ENCODE assay signal across 22 mouse cellular contexts in the genomic region with DNA sequence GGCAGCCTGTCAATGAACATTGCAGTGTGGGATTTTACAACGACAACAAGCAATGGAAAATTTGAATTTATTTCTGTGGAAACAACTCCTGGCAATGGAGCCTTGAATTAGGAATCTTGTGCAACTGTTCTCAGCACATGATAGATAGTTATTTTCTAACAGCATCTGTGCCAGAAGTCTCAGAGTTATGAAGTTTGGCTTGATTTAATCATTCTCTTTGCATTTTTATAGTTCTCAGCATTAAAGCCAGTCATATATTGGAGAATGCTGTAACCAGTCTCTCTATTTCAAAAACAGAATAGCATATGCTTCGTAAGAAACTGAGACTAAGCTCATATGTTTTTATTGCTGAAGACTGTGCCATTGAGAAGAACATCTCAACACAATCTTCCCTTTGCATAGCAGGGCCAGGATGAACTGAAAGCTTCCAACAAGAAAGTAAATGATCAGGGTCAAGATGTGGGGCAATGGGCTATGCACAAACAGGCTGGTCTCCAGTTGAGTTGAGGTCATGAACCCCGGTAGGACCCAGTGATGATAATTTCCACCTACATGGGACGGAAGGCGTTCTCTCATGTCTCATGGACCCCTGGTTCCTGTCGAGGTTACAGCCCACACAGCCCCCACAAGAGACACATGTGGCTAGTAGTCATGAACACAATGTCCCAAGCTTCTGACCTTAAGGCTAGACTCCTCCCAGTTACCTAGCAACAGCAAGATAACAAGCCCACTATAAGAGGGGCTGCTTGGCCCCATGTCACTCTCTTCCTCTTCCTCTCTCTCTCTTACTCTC.
DNase-seq lines count a peak whose midpoint lies in the region; ATAC-seq lines count a peak whose summit lies in the region.
"Had no signal": no experiment of that assay in that cellular context is flagged by ENCODE, and none has a peak within 500 bp of the region (broad histone marks: within the 10 kb centered on the region; RNA-seq: fewer than 3 reads in every experiment).

No protein-coding gene starts in this region.

- H3K9ac ChIP-seq in forebrain, embryonic 15.5 days (replicated peaks): no peak overlapping the region
- no peak overlapping the region for H3K9ac ChIP-seq in forebrain, embryonic 12.5 days
- no peak overlapping the region for H3K9ac ChIP-seq in heart, embryonic 12.5 days
- no peak overlapping the region for H3K9ac ChIP-seq in lung, embryonic 16.5 days (ENCODE audit: low read length)
- H3K9ac ChIP-seq in midbrain, embryonic 13.5 days (replicated peaks): no peak overlapping the region
- H3K9ac ChIP-seq: hindbrain, embryonic 13.5 days; limb, embryonic 13.5 days; liver, embryonic 13.5 days; lung, embryonic 14.5 days had no signal

- H3K9me3 ChIP-seq in forebrain, embryonic 15.5 days: no peaks in the 10 kb centered on the region
- no peaks in the 10 kb centered on the region for H3K9me3 ChIP-seq in forebrain, embryonic 12.5 days
- peaks cover 13% of the 10 kb centered on the region for H3K9me3 ChIP-seq in heart, embryonic 12.5 days (replicated peaks)
- H3K9me3 ChIP-seq in lung, embryonic 16.5 days (ENCODE audit: control insufficient read depth, low read length): no peaks in the 10 kb centered on the region
- H3K9me3 ChIP-seq in midbrain, embryonic 13.5 days: no peaks in the 10 kb centered on the region
- H3K9me3 ChIP-seq: hindbrain, embryonic 13.5 days; liver, embryonic 13.5 days had no signal

- no peaks in the 10 kb centered on the region for H3K36me3 ChIP-seq in forebrain, embryonic 15.5 days
- no peaks in the 10 kb centered on the region for H3K36me3 ChIP-seq in forebrain, embryonic 12.5 days (replicated peaks)
- H3K36me3 ChIP-seq in heart, embryonic 12.5 days: no peaks in the 10 kb centered on the region
- no peaks in the 10 kb centered on the region for H3K36me3 ChIP-seq in lung, embryonic 16.5 days (ENCODE audit: control insufficient read depth, insufficient read depth, low read length)
- no peaks in the 10 kb centered on the region for H3K36me3 ChIP-seq in midbrain, embryonic 13.5 days
- H3K36me3 ChIP-seq: embryonic facial prominence, embryonic 10.5 days; hindbrain, embryonic 13.5 days; limb, embryonic 13.5 days; liver, embryonic 13.5 days had no signal

- no peak overlapping the region for H3K4me3 ChIP-seq in forebrain, embryonic 15.5 days
- H3K4me3 ChIP-seq in forebrain, embryonic 12.5 days (replicated peaks): no peak overlapping the region
- no peak overlapping the region for H3K4me3 ChIP-seq in heart, embryonic 12.5 days
- no peak overlapping the region for H3K4me3 ChIP-seq in lung, embryonic 16.5 days (ENCODE audit: low read length)
- H3K4me3 ChIP-seq in midbrain, embryonic 13.5 days (replicated peaks): no peak overlapping the region
- H3K4me3 ChIP-seq: embryonic facial prominence, embryonic 10.5 days; hindbrain, embryonic 13.5 days; limb, embryonic 13.5 days; liver, embryonic 13.5 days had no signal

- H3K4me2 ChIP-seq in forebrain, embryonic 15.5 days (replicated peaks): no peak overlapping the region
- H3K4me2 ChIP-seq in forebrain, embryonic 12.5 days: no peak overlapping the region
- H3K4me2 ChIP-seq in heart, embryonic 12.5 days: no peak overlapping the region
- H3K4me2 ChIP-seq in lung, embryonic 16.5 days (ENCODE audit: low read depth, low read length): no peak overlapping the region
- no peak overlapping the region for H3K4me2 ChIP-seq in midbrain, embryonic 13.5 days (replicated peaks)
- H3K4me2 ChIP-seq: hindbrain, embryonic 13.5 days; limb, embryonic 13.5 days; liver, embryonic 13.5 days; lung, embryonic 14.5 days; midbrain, embryonic 11.5 days had no signal

- no peak overlapping the region for H3K27ac ChIP-seq in forebrain, embryonic 15.5 days (replicated peaks)
- no peak overlapping the region for H3K27ac ChIP-seq in forebrain, embryonic 12.5 days
- H3K27ac ChIP-seq in heart, embryonic 12.5 days (ENCODE audit: poor library complexity, severe bottlenecking): no peak overlapping the region
- H3K27ac ChIP-seq in lung, embryonic 16.5 days (ENCODE audit: low read length): no peak overlapping the region
- no peak overlapping the region for H3K27ac ChIP-seq in midbrain, embryonic 13.5 days
- H3K27ac ChIP-seq: embryonic facial prominence, embryonic 10.5 days; hindbrain, embryonic 13.5 days; limb, embryonic 13.5 days; liver, embryonic 13.5 days had no signal

- peak; percentile 49; the same call in 1 of the 2 replicates for ATAC-seq in forebrain, embryonic 15.5 days (replicated peaks)
- ATAC-seq in forebrain, embryonic 12.5 days (ENCODE audit: low FRiP score): no peak
- no peak for ATAC-seq in heart, embryonic 12.5 days (ENCODE audit: insufficient number of reproducible peaks, low FRiP score)
- 0 out of 2 replicates have a peak, but pooled peaks have one; percentile 10 for ATAC-seq in lung, embryonic 16.5 days (ENCODE audit: low read depth)
- no peak for ATAC-seq in midbrain, embryonic 13.5 days

- DNase-seq in heart, adult 11 months: peak; percentile 92
- DNase-seq in lung, postnatal 4 days: no peak
- peak; percentile 55 for DNase-seq in brain, embryonic 18.5 days (ENCODE audit: low read depth, low spot score)
- DNase-seq: adrenal gland, postnatal 25 days; cerebellum, adult 11 months; cerebellum, postnatal 10 days; gastrocnemius, postnatal 10 days; kidney, adult 11 months; kidney, postnatal 25 days; liver, embryonic 13.5 days; lung, embryonic 14.5 days; spleen, adult 18-20 months; thymus, postnatal 14 days had no signal

- no peaks in the 10 kb centered on the region for H3K4me1 ChIP-seq in forebrain, embryonic 15.5 days
- H3K4me1 ChIP-seq in forebrain, embryonic 12.5 days: peaks cover 2% of the 10 kb centered on the region
- peaks cover 15% of the 10 kb centered on the region for H3K4me1 ChIP-seq in heart, embryonic 12.5 days (replicated peaks)
- H3K4me1 ChIP-seq in lung, embryonic 16.5 days (replicated peaks; ENCODE audit: control insufficient read depth, insufficient read depth, low read length): no peaks in the 10 kb centered on the region; the same call in 1 of the 2 replicates
- peaks cover under 1% of the 10 kb centered on the region for H3K4me1 ChIP-seq in midbrain, embryonic 13.5 days (replicated peaks)
- H3K4me1 ChIP-seq: liver, embryonic 13.5 days had no signal

- no peaks in the 10 kb centered on the region for H3K27me3 ChIP-seq in forebrain, embryonic 15.5 days
- H3K27me3 ChIP-seq in forebrain, embryonic 12.5 days: no peaks in the 10 kb centered on the region
- H3K27me3 ChIP-seq in heart, embryonic 12.5 days (replicated peaks): no peaks in the 10 kb centered on the region
- no peaks in the 10 kb centered on the region for H3K27me3 ChIP-seq in lung, embryonic 16.5 days (ENCODE audit: control insufficient read depth, insufficient read depth, low read depth, low read length)
- no peaks in the 10 kb centered on the region for H3K27me3 ChIP-seq in midbrain, embryonic 13.5 days
- H3K27me3 ChIP-seq: hindbrain, embryonic 13.5 days; limb, embryonic 13.5 days; liver, embryonic 13.5 days had no signal

- WGBS in forebrain, embryonic 15.5 days: 89% methylated on average over 6 of the region's 6 CpGs
- 87% methylated on average over 6 of the region's 6 CpGs for WGBS in forebrain, embryonic 12.5 days
- WGBS in heart, embryonic 12.5 days: 80% methylated on average over 6 of the region's 6 CpGs
- WGBS in lung, embryonic 16.5 days: 79% methylated on average over 6 of the region's 6 CpGs
- 89% methylated on average over 6 of the region's 6 CpGs for WGBS in midbrain, embryonic 13.5 days

Comparison
In these comparisons a context has a peak if more than half of its experiments do, and no peak if none do; other contexts are left out.
1. ATAC-seq: peak in forebrain, embryonic 15.5 days (single experiment) and lung, embryonic 16.5 days (single experiment); none in forebrain, embryonic 12.5 days (single experiment), heart, embryonic 12.5 days (single experiment) and midbrain, embryonic 13.5 days (single experiment).
2. DNase-seq: peak in heart, adult 11 months (single experiment) and brain, embryonic 18.5 days (single experiment); none in lung, postnatal 4 days (0 of 2).